Mouse (Mus musculus) embryonic facial prominence, embryonic 13.5 days (tissue): ENCODE data around the gene Mrpl49. TPM values are rescaled to one million over a fixed set of nuclear protein-coding genes. Genes with fewer than 3 reads are reported as not detected.

Source experiments
- ATAC-seq: fragments of 200-750 bp; cut with Nextera tagmentation; 2 replicates; pipeline ENCODE4 v1.8.0; 2017; ENCODE audit warnings: low read depth; ENCODE audit not compliant: insufficient number of reproducible peaks, insufficient read depth, low FRiP score, low TSS enrichment
- H3K27ac ChIP-seq: fragments of 300-500 bp; sonication (generic); 2 replicates; pipeline ENCODE4 v1.5.1; 2015; ENCODE audit warnings: moderate library complexity, mild to moderate bottlenecking, inconsistent platforms
- H3K27me3 ChIP-seq: fragments of 300-500 bp; sonication (generic); 2 replicates; pipeline ENCODE4 v1.6.1; 2015; ENCODE audit warnings: mild to moderate bottlenecking, inconsistent platforms
- H3K36me3 ChIP-seq: fragments of 300-500 bp; sonication (generic); 2 replicates; pipeline ENCODE4 v1.6.1; 2015; ENCODE audit warnings: mild to moderate bottlenecking, inconsistent platforms
- H3K4me1 ChIP-seq: fragments of 300-500 bp; sonication (generic); 2 replicates; pipeline ENCODE4 v1.6.1; 2015; ENCODE audit warnings: inconsistent platforms
- H3K4me2 ChIP-seq: fragments of 300-500 bp; sonication (generic); 2 replicates; pipeline ENCODE4 v1.6.1; 2015; ENCODE audit warnings: moderate library complexity, mild to moderate bottlenecking, inconsistent platforms
- H3K4me3 ChIP-seq: fragments of 300-500 bp; sonication (generic); 2 replicates; pipeline ENCODE4 v1.5.1; 2015; ENCODE audit warnings: mild to moderate bottlenecking, inconsistent platforms
- H3K9ac ChIP-seq: fragments of 300-500 bp; sonication (generic); 2 replicates; pipeline ENCODE4 v1.6.1; 2015; ENCODE audit warnings: mild to moderate bottlenecking, inconsistent platforms
- H3K9me3 ChIP-seq: fragments of 300-500 bp; sonication (generic); 2 replicates; pipeline ENCODE4 v1.6.1; 2016; ENCODE audit warnings: inconsistent platforms
- WGBS: fragments of 180-500 bp; shearing (Covaris S2); methylation state at CpG from one replicate; pipeline ENCODE4 v1.1.7; 2015; ENCODE audit warnings: mixed read lengths; 5-methylcytosine and 5-hydroxymethylcytosine counted together
- polyA plus RNA-seq: library from polyadenylated mRNA; unstranded; fragments of >200 nt; fragmentation: Nextera tagmentation; extraction: Ambion mirVana; gene quantifications from 2 replicates; pipeline ENCODE4 v1.2.1, GENCODE M21; 2015

Gene Mrpl49
- polyA plus RNA-seq, 1 experiment from 2014 or later: 80.4 TPM

- 76% methylated on average over 14 of the region's 14 CpGs for WGBS
- H3K9ac ChIP-seq: no peak overlapping the region
Observed at GRCm38 (mm10) chr19:6030520-6031280, 26.9 kb downstream of the Mrpl49 start.

GRCm38 (mm10) chr19:6029426-6029825, 28.2 kb downstream of the Mrpl49 start:
- Histone ChIP-seq H3K9me3 (no peaks in the 10 kb centered on the region), H3K4me2 (no peak overlapping the region), H3K36me3 (no peaks in the 10 kb centered on the region), H3K27me3 (no peaks in the 10 kb centered on the region), H3K4me1 (no peaks in the 10 kb centered on the region), H3K27ac (no peak overlapping the region), H3K9ac (no peak overlapping the region), H3K4me3 (no peak overlapping the region)
- WGBS: 84% methylated on average over 9 of the region's 9 CpGs
- ATAC-seq: no peak

More at GRCm38 (mm10) chr19:6030520-6031280, 26.9 kb downstream of the Mrpl49 start:
- H3K36me3 ChIP-seq: no peaks in the 10 kb centered on the region
- no peaks in the 10 kb centered on the region for H3K4me1 ChIP-seq
- no peaks in the 10 kb centered on the region for H3K9me3 ChIP-seq
- H3K27me3 ChIP-seq: no peaks in the 10 kb centered on the region
- no peak for ATAC-seq
- no peak overlapping the region for H3K27ac ChIP-seq
- H3K4me3 ChIP-seq: no peak overlapping the region
- H3K4me2 ChIP-seq: no peak overlapping the region

GRCm38 (mm10) chr19:6028991-6029390, 28.6 kb downstream of the Mrpl49 start:
- no peak for ATAC-seq
- Histone ChIP-seq H3K27ac (no peak overlapping the region), H3K4me3 (no peak overlapping the region), H3K4me1 (no peaks in the 10 kb centered on the region), H3K9me3 (no peaks in the 10 kb centered on the region), H3K9ac (no peak overlapping the region), H3K36me3 (no peaks in the 10 kb centered on the region), H3K4me2 (no peak overlapping the region), H3K27me3 (no peaks in the 10 kb centered on the region)
- WGBS: 67% methylated on average over 6 of the region's 6 CpGs

- Histone ChIP-seq H3K27ac (no peak overlapping the region), H3K4me1 (no peaks in the 10 kb centered on the region), H3K36me3 (no peaks in the 10 kb centered on the region), H3K9me3 (no peaks in the 10 kb centered on the region), H3K4me2 (no peak overlapping the region), H3K27me3 (no peaks in the 10 kb centered on the region), H3K9ac (no peak overlapping the region), H3K4me3 (no peak overlapping the region)
- no peak for ATAC-seq
- 84% methylated on average over 7 of the region's 7 CpGs for WGBS
Observed at GRCm38 (mm10) chr19:6023930-6024329, 33.7 kb downstream of the Mrpl49 start.

- Histone ChIP-seq H3K4me1 (no peaks in the 10 kb centered on the region), H3K9ac (no peak overlapping the region), H3K4me3 (no peak overlapping the region), H3K27ac (no peak overlapping the region), H3K36me3 (no peaks in the 10 kb centered on the region), H3K9me3 (no peaks in the 10 kb centered on the region), H3K4me2 (no peak overlapping the region), H3K27me3 (no peaks in the 10 kb centered on the region)
- no peak for ATAC-seq
- WGBS: 66% methylated on average over 8 of the region's 8 CpGs
Observed at GRCm38 (mm10) chr19:6023059-6023458, 34.5 kb downstream of the Mrpl49 start.

GRCm38 (mm10) chr19:6020276-6020675, 37.3 kb downstream of the Mrpl49 start:
- no peaks in the 10 kb centered on the region for H3K36me3 ChIP-seq
- no peak overlapping the region for H3K4me2 ChIP-seq
- H3K27me3 ChIP-seq: peaks cover 6% of the 10 kb centered on the region; the same call in 1 of the 2 replicates
- H3K4me1 ChIP-seq: peaks cover 12% of the 10 kb centered on the region
- no peaks in the 10 kb centered on the region for H3K9me3 ChIP-seq
- H3K4me3 ChIP-seq: no peak overlapping the region
- 59% methylated on average over 3 of the region's 3 CpGs for WGBS
- no peak for ATAC-seq
- H3K27ac ChIP-seq: no peak overlapping the region
- no peak overlapping the region for H3K9ac ChIP-seq

GRCm38 (mm10) chr19:6018142-6019089, 39.2 kb downstream of the Mrpl49 start:
- no peaks in the 10 kb centered on the region for H3K36me3 ChIP-seq
- no peaks in the 10 kb centered on the region for H3K9me3 ChIP-seq
- peaks cover 27% of the 10 kb centered on the region for H3K4me1 ChIP-seq
- no peak overlapping the region for H3K27ac ChIP-seq
- 32% methylated on average over 15 of the region's 15 CpGs for WGBS
- no peak for ATAC-seq
- no peak overlapping the region for H3K9ac ChIP-seq
- no peak overlapping the region for H3K4me2 ChIP-seq
- peaks cover 9% of the 10 kb centered on the region for H3K27me3 ChIP-seq
- no peak overlapping the region for H3K4me3 ChIP-seq

- 46% methylated on average over 7 of the region's 7 CpGs for WGBS
- H3K4me3 ChIP-seq: no peak overlapping the region; the same call in 1 of the 2 replicates
- H3K4me2 ChIP-seq: peak overlapping the region; percentile 82
- H3K9me3 ChIP-seq: no peaks in the 10 kb centered on the region
- H3K4me1 ChIP-seq: peaks cover 27% of the 10 kb centered on the region
- H3K9ac ChIP-seq: no peak overlapping the region
- H3K27me3 ChIP-seq: peaks cover 9% of the 10 kb centered on the region
- ATAC-seq: no peak
- H3K36me3 ChIP-seq: no peaks in the 10 kb centered on the region
- H3K27ac ChIP-seq: no peak overlapping the region
Observed at GRCm38 (mm10) chr19:6016532-6016931, 41.1 kb downstream of the Mrpl49 start.

GRCm38 (mm10) chr19:6015511-6016315, 41.9 kb downstream of the Mrpl49 start, which contains the start of gene Capn1:
TSS of gene Capn1 (minus strand) at chr19:6015897.
- no peaks in the 10 kb centered on the region; the same call in 1 of the 2 replicates for H3K36me3 ChIP-seq
- no peaks in the 10 kb centered on the region for H3K9me3 ChIP-seq
- peak; percentile 73 for ATAC-seq
- peak within 1 kb of the TSS; percentile 76 for H3K9ac ChIP-seq
- WGBS: 2% methylated on average over 40 of the region's 40 CpGs
- peak within 1 kb of the TSS; percentile 56 for H3K4me3 ChIP-seq
- H3K27ac ChIP-seq: 0 out of 2 replicates have a peak within 1 kb of the TSS, but pooled peaks have one; percentile 29
- H3K27me3 ChIP-seq: peaks cover 9% of the 10 kb centered on the region
- H3K4me2 ChIP-seq: peak within 1 kb of the TSS; percentile 82
- H3K4me1 ChIP-seq: peaks cover 27% of the 10 kb centered on the region

GRCm38 (mm10) chr19:6014991-6015510, 42.5 kb downstream of the Mrpl49 start:
- peaks cover 27% of the 10 kb centered on the region for H3K4me1 ChIP-seq
- peaks cover 4% of the 10 kb centered on the region for H3K36me3 ChIP-seq
- H3K4me2 ChIP-seq: peak overlapping the region; percentile 82
- WGBS: 3% methylated on average over 15 of the region's 18 CpGs
- ATAC-seq: 0 out of 2 replicates have a peak, but pooled peaks have one; percentile 38
- no peaks in the 10 kb centered on the region for H3K9me3 ChIP-seq
- H3K9ac ChIP-seq: peak overlapping the region; percentile 76
- H3K27ac ChIP-seq: 0 out of 2 replicates have a peak overlapping the region, but pooled peaks have one; percentile 29
- peak overlapping the region; percentile 56 for H3K4me3 ChIP-seq
- H3K27me3 ChIP-seq: peaks cover 9% of the 10 kb centered on the region
